Mouse (Mus musculus) forebrain, postnatal 0 days (tissue): Measurements from ENCODE around the gene Magi2. TPM values are rescaled to one million over a fixed set of nuclear protein-coding genes. Genes with fewer than 3 reads are reported as not detected.

Experiments used
- ATAC-seq: fragments of 200-750 bp; cut with Nextera tagmentation; 2 replicates; pipeline ENCODE4 v1.8.0; 2017; ENCODE audit warnings: mild to moderate bottlenecking, moderate library complexity
- DNase-seq: peaks from one replicate; pipeline ENCODE4 v3.0.0-alpha.2; 2015
- H3K27ac ChIP-seq: fragments of 300-500 bp; sonication (generic); 2 replicates; pipeline ENCODE4 v1.5.1; 2014; ENCODE audit warnings: low read depth, mild to moderate bottlenecking, antibody characterized with exemption, low read length, moderate library complexity, mixed read lengths
- H3K27me3 ChIP-seq: fragments of 300-500 bp; sonication (generic); 2 replicates; pipeline ENCODE4 v1.6.1; 2014; ENCODE audit warnings: mild to moderate bottlenecking, low read length, mixed read lengths; ENCODE audit not compliant: insufficient read depth
- H3K36me3 ChIP-seq: fragments of 300-500 bp; sonication (generic); 2 replicates; pipeline ENCODE4 v1.6.1; 2014; ENCODE audit warnings: mild to moderate bottlenecking, moderate library complexity; ENCODE audit not compliant: insufficient read depth
- H3K4me1 ChIP-seq: fragments of 300-500 bp; sonication (generic); 2 replicates; pipeline ENCODE4 v1.6.1; 2014; ENCODE audit warnings: antibody characterized with exemption; ENCODE audit not compliant: insufficient read depth
- H3K4me2 ChIP-seq: fragments of 300-500 bp; sonication (generic); 2 replicates; pipeline ENCODE4 v1.6.1; 2014; ENCODE audit warnings: low read depth, mild to moderate bottlenecking, moderate library complexity
- H3K4me3 ChIP-seq: fragments of 300-500 bp; sonication (generic); 2 replicates; pipeline ENCODE4 v1.5.1; 2014; ENCODE audit warnings: low read depth, low read length, mixed read lengths
- H3K9ac ChIP-seq: fragments of 300-500 bp; sonication (generic); 2 replicates; pipeline ENCODE4 v1.6.1; 2014; ENCODE audit warnings: mild to moderate bottlenecking
- H3K9me3 ChIP-seq: fragments of 300-500 bp; sonication (generic); 2 replicates; pipeline ENCODE4 v1.6.1; 2016; ENCODE audit warnings: low read length
- CTCF ChIP-seq: sonication (generic); IDR thresholded peaks from 2 replicates; pipeline ENCODE4 v1.5.1; 2016; ENCODE audit warnings: antibody characterized with exemption, control low read depth, low read depth
- WGBS: fragments of 180-500 bp; shearing (Covaris S2); extraction: QIAGEN DNeasy Blood & Tissue Kit; methylation state at CpG from one replicate; pipeline ENCODE4 v1.1.7; 2014; 5-methylcytosine and 5-hydroxymethylcytosine counted together
- polyA plus RNA-seq: library from polyadenylated mRNA; unstranded; fragments of >200 nt; fragmentation: Nextera tagmentation; extraction: Ambion mirVana; gene quantifications from 2 replicates; pipeline ENCODE4 v1.2.1, GENCODE M21; 2015
- total RNA-seq: library from RNA; depleted of rRNA; stranded (reverse); fragments of >200 nt; gene quantifications from 2 replicates; pipeline ENCODE4 v1.2.3, GENCODE M21; 2014

The Magi2 gene
- total and polyA plus RNA-seq, 2 experiments from 2014 or later: 17.0 to 62.6 TPM

DNA sequence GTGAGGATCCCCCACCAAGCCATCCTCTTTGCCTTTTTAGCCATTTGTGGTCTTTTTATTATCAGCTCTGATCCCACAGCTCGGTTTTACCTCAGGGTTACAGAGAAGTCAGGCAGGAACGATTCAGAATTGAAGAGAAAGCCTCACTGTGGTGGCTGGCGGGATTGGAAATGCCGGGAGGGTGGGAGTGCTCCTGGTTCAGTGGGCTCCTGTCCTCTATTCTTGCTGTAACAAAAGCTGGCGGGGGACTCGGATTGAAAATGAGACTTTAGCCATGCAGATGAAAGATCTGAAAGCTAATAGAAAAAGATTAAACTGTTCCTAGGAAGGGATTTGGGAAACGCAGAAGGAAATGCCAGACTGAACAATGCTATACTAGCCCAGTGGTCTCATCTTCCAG lies 1524.2 kb downstream of the Magi2 start:
- DNase-seq (peak; percentile 20), ATAC-seq (no peak)
- Histone ChIP-seq H3K36me3 (no peaks in the 10 kb centered on the region), H3K4me2 (no peak overlapping the region), H3K27me3 (no peaks in the 10 kb centered on the region), H3K4me3 (no peak overlapping the region), H3K9ac (no peak overlapping the region), H3K27ac (no peak overlapping the region), H3K9me3 (no peaks in the 10 kb centered on the region), H3K4me1 (peaks cover 17% of the 10 kb centered on the region; the same call in 1 of the 2 replicates)
- WGBS: 19% methylated on average over 7 of the region's 7 CpGs
- TF ChIP-seq CTCF: no peak

DNA sequence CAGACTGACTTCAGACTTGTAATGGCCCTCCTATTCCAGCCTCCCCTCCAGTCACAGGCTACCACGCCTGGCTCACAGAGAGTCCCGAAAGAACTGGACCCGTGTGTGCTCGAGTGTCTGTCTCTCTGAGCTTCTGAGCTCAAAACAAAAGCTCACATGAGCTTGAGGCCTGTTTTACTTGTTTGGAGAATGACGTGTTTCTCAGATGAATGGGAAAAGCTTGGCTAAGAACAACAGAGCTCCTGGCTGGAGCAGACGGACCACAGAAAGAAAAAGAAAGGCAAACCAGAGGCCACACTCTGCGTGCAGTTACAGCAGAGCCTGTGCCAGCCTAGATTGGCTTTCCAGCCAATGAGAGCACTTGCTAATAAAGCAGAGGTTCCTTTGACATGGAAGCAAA lies 1524.9 kb downstream of the Magi2 start:
- Histone ChIP-seq H3K27ac (no peak overlapping the region), H3K4me2 (no peak overlapping the region), H3K4me3 (no peak overlapping the region), H3K4me1 (peaks cover 17% of the 10 kb centered on the region; the same call in 1 of the 2 replicates), H3K36me3 (no peaks in the 10 kb centered on the region), H3K27me3 (no peaks in the 10 kb centered on the region), H3K9me3 (no peaks in the 10 kb centered on the region), H3K9ac (no peak overlapping the region)
- DNase-seq (peak; percentile 59), ATAC-seq (peak; percentile 75)
- 12% methylated on average over 7 of the region's 7 CpGs for WGBS
- no peak for TF ChIP-seq CTCF

DNA sequence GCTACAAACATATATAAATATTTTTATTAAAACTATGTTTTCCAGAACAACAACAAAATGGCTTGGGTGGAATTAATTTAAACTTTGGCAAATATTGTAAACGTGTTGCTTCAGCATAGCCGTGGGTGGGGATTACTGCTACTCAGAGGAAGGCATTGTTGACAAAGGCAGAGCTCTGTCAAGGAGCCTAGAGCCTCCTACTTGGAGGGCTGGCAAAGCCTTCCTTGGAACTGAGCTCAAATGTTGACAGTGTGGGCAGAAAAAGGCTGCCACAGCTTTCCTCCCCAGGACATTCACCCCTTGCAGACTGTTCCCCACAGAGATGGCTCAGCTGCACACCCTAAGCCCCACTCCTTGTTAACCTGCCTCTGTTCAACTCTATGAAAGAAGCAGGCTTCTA lies 1526.3 kb downstream of the Magi2 start:
- H3K27ac ChIP-seq: no peak overlapping the region
- H3K27me3 ChIP-seq: no peaks in the 10 kb centered on the region
- no peaks in the 10 kb centered on the region for H3K9me3 ChIP-seq
- H3K4me1 ChIP-seq: peaks cover 11% of the 10 kb centered on the region; the same call in 1 of the 2 replicates
- H3K4me2 ChIP-seq: no peak overlapping the region
- peaks cover 4% of the 10 kb centered on the region; the same call in 1 of the 2 replicates for H3K36me3 ChIP-seq
- TF ChIP-seq CTCF: no peak
- H3K4me3 ChIP-seq: no peak overlapping the region
- no peak for DNase-seq
- no peak for ATAC-seq
- WGBS: 28% methylated on average over 2 of the region's 2 CpGs
- H3K9ac ChIP-seq: no peak overlapping the region

DNA sequence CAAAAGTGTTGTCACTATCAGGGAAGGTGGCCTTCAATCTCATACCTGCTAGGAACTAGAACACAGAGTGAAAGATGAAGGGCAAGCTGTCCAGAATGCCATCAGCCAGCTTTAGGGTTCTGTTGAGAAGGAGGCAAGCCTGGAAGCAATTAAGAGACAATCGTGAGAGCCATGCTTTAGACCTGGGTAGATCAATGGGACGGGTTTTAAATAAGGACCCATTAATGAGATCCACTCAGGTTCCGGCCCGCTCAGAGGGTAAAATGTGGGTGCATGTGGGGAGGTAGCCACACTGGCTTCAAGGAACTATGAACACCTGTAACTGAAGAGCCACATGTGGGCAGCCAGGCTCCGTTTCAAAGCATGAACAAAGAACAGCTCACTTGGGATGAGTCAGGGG lies 1527.1 kb downstream of the Magi2 start:
- Histone ChIP-seq H3K4me1 (peaks cover 7% of the 10 kb centered on the region; the same call in 1 of the 2 replicates), H3K4me2 (no peak overlapping the region), H3K9ac (no peak overlapping the region), H3K4me3 (no peak overlapping the region), H3K36me3 (peaks cover 4% of the 10 kb centered on the region; the same call in 1 of the 2 replicates), H3K27me3 (no peaks in the 10 kb centered on the region), H3K27ac (no peak overlapping the region), H3K9me3 (no peaks in the 10 kb centered on the region)
- 65% methylated on average over 5 of the region's 5 CpGs for WGBS
- DNase-seq (no peak), ATAC-seq (no peak)
- no peak for TF ChIP-seq CTCF
